Mouse (Mus musculus) brain, adult 2 months (tissue): ENCODE data around the gene Hamp2.
"Not testable (repeated sequence)": the region's sequence is repeated elsewhere in the genome, so short reads cannot be mapped to it uniquely, and the experiment has no call there.

ENCODE experiments used
- DNase-seq: peaks from one replicate; pipeline ENCODE4 v3.0.0; 2011; ENCODE audit warnings: low read depth, low spot score

Hamp2 gene

DNA sequence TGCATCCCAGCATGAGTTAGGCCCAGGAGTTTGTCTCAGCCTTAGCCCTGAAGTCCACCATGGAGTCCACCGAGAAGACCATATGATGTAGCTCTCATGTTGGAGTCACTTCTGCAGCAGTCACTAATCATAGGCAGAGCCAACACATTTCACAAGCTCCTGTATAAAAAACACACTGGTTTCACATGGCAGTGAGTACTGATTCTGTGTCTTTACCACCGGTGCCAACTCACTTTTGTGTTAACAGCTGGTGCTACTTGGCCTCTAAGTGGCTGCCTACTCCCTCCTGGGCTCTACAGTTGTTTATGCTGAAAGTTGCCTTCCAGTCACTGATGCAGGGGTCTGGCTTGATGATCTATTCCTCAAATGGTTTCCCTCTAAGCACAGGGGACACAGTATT is at the start of gene Hamp2:
Gene Hamp2, minus strand, starts transcription at position 101 of the 400 bp plus-strand sequence.
- not testable (repeated sequence) for DNase-seq

DNA sequence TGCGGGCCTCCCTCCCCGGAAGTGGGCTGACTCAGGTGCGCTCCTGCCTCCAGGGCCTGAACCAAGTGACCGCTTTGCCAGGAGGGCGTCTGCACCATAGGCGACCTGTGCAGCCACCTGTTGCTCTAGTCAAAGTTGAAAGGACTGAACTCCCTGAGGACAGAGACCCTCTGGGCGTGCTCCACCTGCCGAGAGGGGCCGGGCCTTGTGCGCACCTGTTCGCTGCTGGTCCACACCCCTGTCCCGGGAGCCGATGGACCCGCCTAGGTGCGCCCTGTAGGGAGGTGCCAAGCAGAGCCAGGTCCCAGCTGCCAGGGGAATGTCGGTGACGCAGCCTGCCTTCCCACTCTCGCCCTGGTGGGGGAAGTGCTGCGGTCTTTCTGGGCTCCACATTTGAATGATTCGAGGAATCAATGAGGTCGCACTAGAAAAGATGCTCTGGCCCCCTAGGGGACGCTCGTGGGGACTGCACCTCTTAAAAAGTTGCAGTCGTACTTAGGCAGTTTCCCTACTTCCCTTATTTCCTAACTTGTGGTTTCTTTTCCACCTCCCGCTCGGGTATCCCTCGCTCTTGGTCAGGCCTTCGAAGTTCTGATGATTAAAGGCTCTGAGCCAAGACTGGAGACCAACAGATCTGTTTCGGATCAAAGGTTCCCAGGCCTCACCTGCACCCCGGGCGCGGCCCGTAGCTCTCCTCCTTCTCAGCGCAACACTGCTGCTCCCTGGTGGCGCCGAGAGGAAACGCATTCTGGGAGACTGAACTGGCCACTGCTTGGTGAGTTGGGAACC is 49.2 kb upstream of the Hamp2 start, which contains the start of gene Fam187b:
Gene Fam187b, plus strand, starts transcription at position 290 of the 789 bp plus-strand sequence.
- peak; percentile 80 for DNase-seq

DNA sequence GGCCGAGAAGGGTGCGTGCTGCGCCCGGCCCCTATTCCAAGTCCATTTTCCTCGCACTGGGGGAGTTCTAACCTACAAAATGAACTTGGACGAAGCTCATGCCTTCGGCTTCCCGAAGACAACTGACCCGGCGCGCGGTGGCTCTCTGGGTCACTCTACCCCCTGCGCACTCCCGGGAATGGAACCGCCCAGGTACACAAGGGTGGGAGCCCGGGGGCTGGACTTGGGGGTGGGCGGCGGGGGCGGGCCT is 48.7 kb upstream of the Hamp2 start, which contains the start of gene Lsr:
Gene Lsr, minus strand, starts transcription at position 214 of the 250 bp plus-strand sequence.
- DNase-seq = no peak

DNA sequence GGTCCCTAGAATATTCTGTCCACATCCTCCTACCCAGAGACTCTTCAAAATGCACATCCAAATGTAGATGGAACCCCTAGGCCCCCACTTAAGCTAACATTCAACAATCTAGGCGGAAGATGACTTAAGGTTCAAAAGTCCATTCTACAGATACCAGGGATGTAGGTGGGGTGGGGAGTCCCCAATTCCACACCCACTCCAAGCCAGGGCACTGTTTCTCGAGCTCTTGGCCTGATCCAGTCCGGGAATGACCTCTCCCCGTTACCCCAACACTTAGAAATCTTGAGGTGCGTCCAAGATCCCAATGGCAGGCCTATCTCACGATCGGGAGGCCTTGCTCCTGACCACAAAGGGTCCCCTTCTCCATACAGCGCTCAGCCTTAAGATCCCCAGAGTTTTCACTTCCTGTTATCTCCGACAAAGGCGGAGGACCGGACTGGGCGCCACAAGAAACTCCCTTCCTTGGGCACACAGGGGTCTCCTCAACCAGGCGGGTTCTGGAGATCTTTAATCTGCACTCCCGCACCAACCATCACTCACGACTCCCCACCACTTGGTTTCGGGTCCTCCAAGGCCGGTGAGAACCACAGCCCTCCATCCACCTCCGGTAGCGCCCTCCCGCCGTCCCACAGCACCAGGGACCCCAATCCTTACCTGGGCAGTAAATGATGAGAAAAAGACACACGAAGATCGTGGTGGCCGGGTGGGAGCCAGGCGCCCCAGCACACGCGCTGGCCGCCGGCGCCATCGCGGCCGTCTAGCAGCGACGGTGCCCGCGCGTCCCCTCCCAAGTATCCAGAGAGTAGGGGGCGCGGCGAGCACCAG is 48.2 kb upstream of the Hamp2 start:
- no peak for DNase-seq

DNA sequence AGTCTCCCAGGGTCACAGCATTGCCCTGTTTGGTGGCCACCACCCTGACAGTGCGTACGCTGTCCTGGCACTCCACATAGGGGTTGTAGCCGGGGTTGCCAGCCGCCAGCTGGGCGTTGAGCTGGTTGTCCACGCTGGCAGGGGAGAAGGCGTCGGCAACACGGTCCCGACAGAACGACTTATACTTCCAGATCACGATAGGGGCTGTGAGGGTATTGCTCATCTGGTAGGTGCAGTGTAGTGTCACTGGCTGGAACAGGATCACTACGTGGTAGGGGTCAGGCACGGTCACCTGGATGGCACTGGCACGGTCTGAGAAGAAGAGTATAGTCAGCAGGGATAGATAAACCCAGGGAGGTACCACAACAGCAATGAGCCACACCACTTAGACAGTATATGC is 47.4 kb upstream of the Hamp2 start:
- no peak for DNase-seq

DNA sequence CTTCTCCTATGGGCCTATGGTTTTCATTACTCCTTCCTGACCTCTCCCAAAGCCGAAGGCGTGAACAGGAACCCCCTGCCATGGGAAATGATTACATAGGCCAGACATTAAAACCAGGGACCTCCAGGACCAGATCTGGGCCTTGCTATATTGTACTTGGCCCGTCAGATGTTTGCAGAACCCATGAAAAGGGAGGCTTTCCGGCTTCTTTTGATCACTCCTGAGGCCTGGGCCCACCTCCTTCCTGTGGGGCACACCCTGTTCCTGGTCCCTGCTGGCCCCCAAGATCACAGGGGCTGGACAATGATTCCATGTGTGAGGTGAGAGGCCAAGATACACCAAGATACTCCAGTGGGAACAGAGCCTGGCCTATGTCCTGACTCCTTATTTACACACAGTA is 44.7 kb upstream of the Hamp2 start:
- DNase-seq = no peak

DNA sequence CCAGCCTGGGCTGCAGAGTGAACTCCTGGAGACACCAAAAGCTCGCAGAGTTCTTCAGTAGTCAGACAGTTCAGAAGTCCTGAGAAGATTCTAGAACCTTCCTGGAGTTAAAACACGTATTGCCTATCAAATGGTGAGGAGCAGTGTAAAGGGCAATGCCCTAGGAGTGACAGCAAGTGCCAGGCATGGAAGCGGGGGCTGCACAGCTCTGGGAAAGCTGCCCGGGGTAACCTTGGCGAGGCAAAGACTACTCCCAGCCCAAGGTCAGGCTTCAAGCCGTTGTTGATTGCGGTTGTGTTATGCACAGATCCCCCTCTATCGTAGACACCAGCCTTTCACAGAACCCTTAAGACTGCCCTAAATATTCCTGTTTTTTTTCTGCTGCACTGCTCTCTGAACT is 44.1 kb upstream of the Hamp2 start:
- DNase-seq = no peak

DNA sequence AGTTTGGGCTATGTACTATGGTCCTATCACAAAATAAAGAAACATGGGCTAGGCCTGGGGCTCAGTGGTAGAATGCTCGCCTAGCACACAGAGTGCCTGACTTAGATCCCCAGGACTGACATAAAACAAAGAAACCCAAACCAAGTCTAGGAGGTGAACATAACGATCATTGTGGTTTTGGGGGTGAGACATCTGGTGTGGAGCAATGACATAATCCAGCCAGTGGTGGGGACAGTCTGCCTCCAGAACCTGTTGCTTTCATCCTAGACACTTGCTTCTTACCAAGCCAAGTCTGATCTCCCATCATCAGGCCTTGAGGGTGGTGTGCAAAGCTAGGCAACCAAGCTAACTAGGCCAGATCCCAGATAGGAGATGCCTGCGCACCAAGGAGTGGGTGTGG is 42.2 kb upstream of the Hamp2 start:
- no peak for DNase-seq

DNA sequence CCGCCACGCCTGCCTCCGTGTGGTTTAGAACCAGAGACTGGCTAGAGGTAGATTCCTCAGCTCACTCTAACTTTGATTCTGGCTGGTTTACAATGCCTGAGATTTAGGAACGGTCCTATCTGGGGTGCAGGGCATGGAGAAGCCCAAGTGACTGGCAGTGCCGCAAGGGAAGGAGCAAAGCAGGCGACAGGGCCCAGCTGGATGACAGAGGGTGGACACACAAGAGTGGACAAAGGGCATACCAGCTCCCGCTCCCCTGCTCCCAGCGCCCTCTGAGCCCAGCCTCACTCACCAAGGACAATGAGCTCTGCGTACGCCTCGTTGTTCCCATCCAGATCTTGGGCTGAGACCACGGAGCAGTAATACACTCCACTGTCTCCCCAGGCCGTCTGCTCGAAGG is 41.2 kb upstream of the Hamp2 start:
- DNase-seq = no peak

DNA sequence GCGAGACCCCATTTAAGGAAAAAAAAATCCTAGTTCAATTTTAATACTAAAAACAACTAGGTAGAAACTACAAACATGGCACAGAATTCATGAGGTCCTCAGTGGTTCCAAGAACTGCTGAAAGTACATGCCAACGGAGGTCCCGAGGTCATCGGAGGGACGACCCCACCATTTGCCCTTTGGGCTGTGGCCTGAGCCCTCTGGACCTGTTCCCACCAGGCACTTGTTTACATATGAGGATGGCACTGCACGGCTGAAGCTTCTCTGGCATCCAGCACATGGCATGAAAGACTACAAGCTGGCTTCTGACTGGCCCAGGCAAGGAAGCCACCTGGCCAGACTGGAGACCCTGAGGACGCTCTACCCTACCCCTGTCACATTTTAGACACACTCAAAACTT is 39.9 kb upstream of the Hamp2 start:
- no peak for DNase-seq

DNA sequence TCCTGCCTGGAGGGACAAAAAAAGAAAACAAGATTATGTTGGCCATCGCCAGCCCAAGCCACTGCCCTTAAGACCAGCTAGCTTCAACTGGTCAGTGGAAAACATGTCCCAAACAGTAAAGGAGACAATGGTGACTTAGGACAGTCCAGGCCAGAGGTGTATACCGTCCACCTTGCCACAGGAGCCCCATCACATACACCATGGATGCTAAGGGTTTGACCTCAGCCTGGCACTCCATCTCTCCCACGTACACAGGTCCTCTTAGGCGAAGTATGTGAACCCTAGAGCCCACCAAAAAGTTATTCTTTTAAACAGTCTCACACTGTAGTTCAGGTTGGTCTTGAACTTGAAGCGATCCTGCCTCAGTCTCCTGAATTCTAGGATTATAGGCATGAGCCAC is 38.4 kb upstream of the Hamp2 start:
- no peak for DNase-seq

DNA sequence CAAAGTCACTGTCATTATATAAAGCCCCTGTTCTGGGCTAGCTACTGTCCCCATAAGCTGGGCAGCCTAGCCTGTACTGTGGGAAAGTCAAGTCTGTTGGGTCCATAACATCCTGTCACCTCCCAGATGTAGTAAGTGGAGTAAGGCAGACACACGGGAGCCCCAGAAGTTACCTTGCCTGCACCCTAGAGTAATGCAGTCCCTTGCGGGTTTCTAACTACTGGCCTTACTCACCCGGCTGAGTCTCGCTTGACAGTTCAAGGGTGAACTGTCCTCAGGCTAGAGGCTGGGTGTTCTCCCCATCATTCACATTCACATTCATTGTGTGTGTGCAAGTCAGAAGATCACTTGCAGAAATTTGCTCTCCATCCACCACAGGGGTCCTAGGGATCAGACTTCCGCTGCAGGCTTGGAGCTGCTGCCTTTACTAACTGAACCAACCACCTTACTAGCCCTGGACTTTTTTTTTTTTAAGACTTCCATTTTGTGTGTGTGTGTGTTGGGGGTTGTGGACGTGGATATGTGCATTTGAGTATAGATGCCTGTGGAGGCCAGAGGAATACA is 35.4 kb upstream of the Hamp2 start:
- no peak for DNase-seq

DNA sequence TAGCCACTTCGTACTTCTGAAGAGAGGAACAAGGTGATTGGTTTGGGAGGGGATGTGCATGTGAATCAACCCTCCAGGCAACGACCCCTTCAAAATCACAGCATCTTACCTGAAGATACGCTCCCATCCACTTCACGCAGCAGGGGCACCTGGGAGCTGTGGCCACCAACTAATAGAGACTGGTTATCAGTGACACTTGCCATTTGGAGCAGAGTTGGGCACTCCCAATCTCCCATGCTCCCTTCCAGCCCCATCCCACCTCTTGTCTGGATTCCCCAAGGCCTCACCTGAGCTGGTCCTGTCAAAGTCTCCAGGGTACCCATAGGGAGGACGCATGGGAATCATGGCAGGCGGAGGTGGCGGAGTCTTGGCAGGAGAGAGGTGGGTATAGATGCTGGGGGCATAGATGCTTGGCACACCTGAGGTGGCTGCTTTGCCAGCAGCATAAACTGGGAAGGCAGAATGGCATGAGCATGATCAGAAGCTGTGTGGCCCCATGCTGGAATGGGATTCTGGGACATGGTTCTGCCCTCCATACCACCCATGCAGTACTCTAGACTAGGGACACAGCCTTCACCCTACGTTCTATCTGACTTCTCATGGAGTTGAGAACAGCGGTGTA is 34.5 kb upstream of the Hamp2 start:
- DNase-seq = no peak

DNA sequence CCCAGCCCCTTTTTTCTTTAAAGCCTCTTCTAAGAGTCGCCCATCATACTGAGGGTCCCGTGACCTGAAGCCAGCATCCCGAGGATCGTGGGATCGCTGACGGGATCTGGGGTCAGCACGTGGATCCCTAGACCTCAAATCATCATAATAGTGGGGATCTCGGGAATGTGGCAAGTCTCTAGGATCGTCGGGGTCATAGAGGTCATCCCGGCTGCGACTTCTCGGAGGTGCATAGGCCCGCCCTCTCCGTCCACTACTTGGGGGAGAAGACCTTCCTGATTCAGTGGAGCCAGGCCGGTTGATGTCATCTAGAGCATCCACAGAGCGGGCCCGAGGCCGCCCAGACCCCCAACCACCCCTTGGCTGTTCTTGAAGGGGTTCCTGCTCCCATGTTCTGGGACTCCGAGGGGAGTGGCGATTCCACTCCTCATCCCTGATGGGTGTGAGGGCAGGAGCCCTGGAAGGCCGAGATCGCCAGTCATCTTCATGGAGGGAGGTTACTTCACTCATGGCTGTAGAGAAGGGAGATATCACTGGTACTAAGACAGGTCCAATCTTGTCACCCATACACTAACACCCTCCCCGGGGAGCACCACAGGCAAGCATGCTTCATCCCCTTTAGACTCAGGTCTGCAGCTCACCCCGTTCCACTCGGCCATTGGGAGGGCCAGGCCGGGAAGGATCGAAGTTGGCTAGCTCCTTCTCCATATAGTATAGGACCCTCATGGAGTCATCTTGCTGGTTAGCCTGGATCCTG is 33.8 kb upstream of the Hamp2 start:
- DNase-seq = no peak

DNA sequence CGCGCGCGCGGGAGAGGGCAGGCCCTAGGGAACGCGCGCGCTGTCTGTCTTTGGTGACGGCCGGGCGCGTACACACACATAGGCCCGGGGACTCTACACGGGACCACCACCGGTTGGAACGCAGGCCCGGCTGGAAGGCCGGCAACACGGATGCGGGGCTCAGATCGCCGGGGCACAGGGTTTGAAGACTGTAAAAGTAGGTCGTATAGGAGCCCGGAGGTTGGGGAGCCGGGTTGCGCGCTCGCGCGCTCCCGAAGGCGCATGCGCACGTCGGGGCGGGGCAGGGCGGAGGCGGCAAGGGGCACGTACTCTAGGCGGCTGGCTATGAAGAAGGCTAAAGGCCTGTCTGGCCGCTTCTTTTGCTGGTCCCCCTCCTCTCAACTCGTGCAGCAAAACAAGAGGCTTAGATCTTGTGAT is 32.9 kb upstream of the Hamp2 start:
- DNase-seq = peak; percentile 91

DNA sequence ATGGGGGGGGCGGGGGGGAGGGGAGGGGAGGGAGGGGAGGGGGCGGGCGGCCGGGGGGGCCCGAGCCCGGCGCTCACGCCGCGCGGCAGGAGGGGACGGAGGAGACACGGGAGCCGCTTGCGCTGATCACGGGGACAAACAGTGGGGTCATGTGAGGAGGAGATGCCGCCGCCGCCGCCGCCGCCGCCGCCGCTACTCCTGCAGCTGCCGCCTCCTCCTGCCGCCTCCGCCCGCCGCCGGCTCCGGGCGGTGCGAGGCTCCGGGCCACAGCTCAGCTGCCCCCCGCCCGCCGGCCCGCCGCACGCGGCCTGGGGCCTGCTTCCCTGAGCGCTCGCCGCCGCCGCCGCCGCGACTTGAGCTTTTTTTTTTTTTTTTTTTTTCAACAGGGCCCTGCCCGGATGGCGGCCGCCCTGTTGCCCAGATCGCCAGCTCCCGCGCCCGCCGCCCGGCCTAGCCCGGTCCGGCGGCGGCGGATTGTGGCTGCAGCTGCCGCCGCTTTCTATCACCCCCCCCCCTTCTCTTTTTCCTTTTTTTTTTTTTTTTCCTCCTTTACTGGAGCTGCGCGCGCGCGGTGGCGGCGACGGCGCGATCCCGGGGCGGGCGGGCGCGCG is 32.4 kb upstream of the Hamp2 start, which contains the start of gene Usf2:
Gene Usf2, minus strand, starts transcription at position 48 of the 611 bp plus-strand sequence.
- DNase-seq = peak; percentile 93

DNA sequence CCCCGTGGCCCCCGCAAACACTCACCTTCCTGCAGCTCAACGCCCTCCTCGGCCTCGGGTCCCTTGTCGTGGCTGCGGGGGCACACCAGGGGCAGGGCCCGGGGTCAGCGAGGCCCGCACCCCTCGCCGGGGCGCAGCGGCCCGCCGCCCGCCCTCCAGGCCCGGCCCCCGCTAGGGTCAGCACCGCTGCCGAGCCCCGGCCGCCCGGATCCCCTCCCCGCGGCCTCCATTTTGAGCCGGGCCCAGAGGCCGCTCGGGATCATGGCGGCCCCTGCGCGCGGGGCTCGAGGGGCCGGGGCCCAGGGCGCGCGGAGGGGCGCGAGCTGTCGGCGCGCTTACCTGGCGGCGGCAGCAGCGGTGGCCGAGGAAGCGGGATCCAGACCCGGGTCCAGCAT is 31.9 kb upstream of the Hamp2 start:
- no peak for DNase-seq

DNA sequence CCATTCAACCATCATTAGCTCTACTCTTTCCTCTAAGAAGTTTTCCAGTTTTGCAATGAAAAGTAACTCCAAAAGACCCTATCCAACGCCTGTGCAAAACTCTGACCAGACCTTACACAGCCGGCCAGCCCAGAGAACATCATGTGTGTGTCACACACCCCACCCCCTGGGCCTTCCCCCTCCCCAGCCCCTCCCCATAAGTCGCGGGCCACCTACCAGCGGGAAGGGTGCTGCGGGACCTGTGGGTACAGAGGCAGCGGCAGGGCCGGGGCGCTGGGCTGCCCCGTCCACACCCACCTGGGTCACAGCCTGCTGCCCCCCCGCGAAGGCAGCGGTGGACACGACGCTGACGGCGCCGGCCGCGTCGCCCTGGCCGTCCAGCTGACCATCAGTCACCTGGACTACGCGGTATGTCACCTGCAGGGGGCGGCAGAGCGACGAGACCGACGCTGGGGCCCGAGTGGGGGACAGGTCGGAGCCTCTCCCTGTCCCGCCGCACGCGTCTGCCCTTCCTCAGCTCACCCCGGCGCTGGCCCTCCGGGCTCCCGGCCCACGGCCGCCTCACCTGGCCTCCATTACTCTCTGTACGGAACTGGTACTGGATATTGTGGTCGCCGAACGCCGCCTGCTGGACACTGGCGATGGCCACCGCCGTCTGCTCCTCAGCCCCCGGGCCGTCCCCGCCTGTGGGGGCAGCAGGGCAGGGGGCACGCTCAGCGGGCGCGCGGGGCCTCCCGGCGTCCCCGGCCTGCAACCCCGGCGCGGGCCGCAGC is 31.3 kb upstream of the Hamp2 start:
- peak; percentile 91 for DNase-seq

DNA sequence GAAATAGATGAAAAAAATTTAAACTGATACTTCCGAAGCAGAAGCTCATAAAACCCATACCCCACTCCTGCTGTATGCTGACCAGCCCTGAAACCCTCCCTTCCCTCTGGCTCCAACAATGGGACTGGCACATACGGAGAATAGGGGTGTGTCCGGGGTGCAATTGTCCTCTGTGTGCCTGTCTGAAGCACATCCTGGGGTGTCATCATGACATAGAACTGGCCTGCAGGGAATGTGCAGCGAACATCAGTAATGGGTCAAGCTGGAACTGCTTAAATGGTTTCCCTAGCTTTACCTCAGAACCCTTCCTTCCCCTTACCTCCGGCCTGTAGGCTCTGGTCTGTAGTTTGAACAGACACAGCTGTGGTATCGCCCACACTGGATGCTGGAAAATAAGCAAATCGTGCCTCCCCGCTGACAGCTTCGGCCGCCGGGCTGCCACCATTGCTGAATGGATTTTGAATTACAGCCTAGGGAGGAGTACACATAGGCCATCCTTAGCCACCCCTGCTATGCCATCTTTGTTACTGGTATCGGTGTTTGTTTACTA is 30.6 kb upstream of the Hamp2 start:
- DNase-seq = peak; percentile 19

DNA sequence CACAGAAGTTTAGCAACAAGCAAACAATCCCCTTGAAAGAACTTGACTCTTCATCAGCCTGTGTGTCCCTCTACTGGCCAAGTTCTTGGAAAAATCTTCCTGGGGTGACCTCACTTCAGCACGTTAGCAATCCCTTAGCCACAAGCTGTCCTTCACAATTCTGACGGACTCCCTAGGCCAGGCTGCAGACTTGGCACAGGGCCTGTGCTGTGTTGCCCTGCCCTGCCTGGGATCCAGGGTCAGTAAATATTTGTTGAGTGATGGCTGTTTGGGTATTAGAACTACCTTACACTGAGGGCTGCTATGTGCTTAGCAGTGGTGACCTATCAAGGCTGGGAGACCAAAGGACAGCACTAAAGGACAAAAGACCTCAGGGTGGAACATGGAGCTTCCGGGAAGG is 29.6 kb upstream of the Hamp2 start:
- no peak for DNase-seq
